Mouse (Mus musculus) C2C12 (cell line): Measurements from ENCODE around the gene Tlcd2.

Source experiments
- CEBPB ChIP-seq: IDR thresholded peaks from one replicate; pipeline ENCODE4 v1.6.1; 2011; ENCODE audit warnings: low read depth, mild to moderate bottlenecking, control low read depth, moderate library complexity
- CTCF ChIP-seq: IDR thresholded peaks from one replicate; pipeline ENCODE4 v1.5.1; 2011; ENCODE audit not compliant: control insufficient read depth, insufficient read depth, insufficient read length
- FOSL1 ChIP-seq: IDR thresholded peaks from one replicate; pipeline ENCODE4 v1.8.0; 2011; ENCODE audit warnings: mild to moderate bottlenecking, low read length; ENCODE audit not compliant: poor library complexity, insufficient read depth, severe bottlenecking
- MAX ChIP-seq: IDR thresholded peaks from one replicate; pipeline ENCODE4 v1.6.1; 2011; ENCODE audit warnings: mild to moderate bottlenecking, control low read depth
- MYOD1 ChIP-seq: IDR thresholded peaks from one replicate; pipeline ENCODE4 v1.6.1; 2011; ENCODE audit warnings: low read depth; ENCODE audit not compliant: control insufficient read depth, insufficient read length
- MYOG ChIP-seq: IDR thresholded peaks from one replicate; pipeline ENCODE4 v1.6.1; 2011; ENCODE audit not compliant: control insufficient read depth, insufficient read length; ENCODE audit errors: extremely low read depth
- USF1 ChIP-seq: IDR thresholded peaks from one replicate; pipeline ENCODE4 v1.6.1; 2011; ENCODE audit warnings: low read depth, mild to moderate bottlenecking, control low read depth, moderate library complexity

GRCm38 (mm10) chr11:75421375-75422012, 40.0 kb upstream of the Tlcd2 start:
- TF ChIP-seq CTCF (no peak), USF1 (no peak), MAX (no peak), MYOG (no peak), CEBPB (no peak), FOSL1 (no peak), MYOD1 (no peak)
